Mouse (Mus musculus): Measurements from ENCODE around the gene Cdkn1c. TPM values are rescaled to one million over a fixed set of nuclear protein-coding genes. Genes with fewer than 3 reads are reported as not detected.
A peak's percentile ranks its signal among the peaks of the same experiment; 100 is the strongest.

The Cdkn1c gene
- 1,085 and 1,117 TPM in 2 replicates for polyA plus RNA-seq (2014; fragmentation: Nextera tagmentation; extraction: Ambion mirVana)

GRCm38 (mm10) chr7:143460874-143461273, at the start of gene Cdkn1c:
TSS of gene Cdkn1c (minus strand) at chr7:143461050.
- peak within 1 kb of the TSS; percentile 76 for H3K9ac ChIP-seq (replicated peaks; ENCODE audit: low read length)
- 23% methylated on average over 41 of the region's 48 CpGs for WGBS
- 0 out of 2 replicates have a peak, but pooled peaks cover 2% of the 10 kb centered on the region for H3K27me3 ChIP-seq (ENCODE audit: control insufficient read depth, insufficient read depth, low read length)
- peak within 1 kb of the TSS; percentile 65 for H3K27ac ChIP-seq (replicated peaks; ENCODE audit: low read depth, low read length)
- DNase-seq (ENCODE audit: low spot score) (peak; percentile 90), ATAC-seq (replicated peaks; ENCODE audit: insufficient number of reproducible peaks, low FRiP score, low TSS enrichment, low read depth) (peak; percentile 79)
- peaks cover 19% of the 10 kb centered on the region for H3K9me3 ChIP-seq (replicated peaks; ENCODE audit: control insufficient read depth, low read length)
- H3K4me2 ChIP-seq (ENCODE audit: low read depth, low read length): peak within 1 kb of the TSS; percentile 75
- H3K4me3 ChIP-seq (ENCODE audit: low read depth, low read length): peak within 1 kb of the TSS; percentile 67
- no peaks in the 10 kb centered on the region; the same call in 1 of the 2 replicates for H3K4me1 ChIP-seq (ENCODE audit: control insufficient read depth, insufficient read depth, low read length)
- H3K36me3 ChIP-seq (replicated peaks; ENCODE audit: control insufficient read depth, insufficient read depth, low read depth, low read length): no peaks in the 10 kb centered on the region

- no peak for DNase-seq (ENCODE audit: low spot score)
- no peak overlapping the region for H3K4me2 ChIP-seq (ENCODE audit: low read depth, low read length)
- WGBS: 75% methylated on average over 1 of the region's 1 CpGs
Observed at GRCm38 (mm10) chr7:143509566-143509965, 48.7 kb upstream of the Cdkn1c start.

GRCm38 (mm10) chr7:143506675-143507074, 45.8 kb upstream of the Cdkn1c start:
- H3K9me3 ChIP-seq (replicated peaks; ENCODE audit: control insufficient read depth, low read length): no peaks in the 10 kb centered on the region
- no peak overlapping the region for H3K4me3 ChIP-seq (ENCODE audit: low read depth, low read length)
- H3K36me3 ChIP-seq (replicated peaks; ENCODE audit: control insufficient read depth, insufficient read depth, low read depth, low read length): no peaks in the 10 kb centered on the region
- peaks cover 22% of the 10 kb centered on the region for H3K27me3 ChIP-seq (ENCODE audit: control insufficient read depth, insufficient read depth, low read length)
- 27% methylated on average over 7 of the region's 7 CpGs for WGBS
- no peak overlapping the region for H3K27ac ChIP-seq (replicated peaks; ENCODE audit: low read depth, low read length)
- H3K4me2 ChIP-seq (ENCODE audit: low read depth, low read length): no peak overlapping the region
- no peaks in the 10 kb centered on the region; the same call in 1 of the 2 replicates for H3K4me1 ChIP-seq (ENCODE audit: control insufficient read depth, insufficient read depth, low read length)
- H3K9ac ChIP-seq (replicated peaks; ENCODE audit: low read length): no peak overlapping the region
- ATAC-seq (replicated peaks; ENCODE audit: insufficient number of reproducible peaks, low FRiP score, low TSS enrichment, low read depth) (no peak), DNase-seq (ENCODE audit: low spot score) (peak; percentile 64)

More at GRCm38 (mm10) chr7:143509566-143509965, 48.7 kb upstream of the Cdkn1c start:
- Histone ChIP-seq H3K9me3 (replicated peaks; ENCODE audit: control insufficient read depth, low read length) (no peaks in the 10 kb centered on the region), H3K9ac (replicated peaks; ENCODE audit: low read length) (no peak overlapping the region), H3K27ac (replicated peaks; ENCODE audit: low read depth, low read length) (no peak overlapping the region), H3K4me1 (ENCODE audit: control insufficient read depth, insufficient read depth, low read length) (no peaks in the 10 kb centered on the region), H3K4me3 (ENCODE audit: low read depth, low read length) (no peak overlapping the region), H3K27me3 (ENCODE audit: control insufficient read depth, insufficient read depth, low read length) (no peaks in the 10 kb centered on the region), H3K36me3 (replicated peaks; ENCODE audit: control insufficient read depth, insufficient read depth, low read depth, low read length) (peaks cover 5% of the 10 kb centered on the region; the same call in 1 of the 2 replicates)
- ATAC-seq (replicated peaks; ENCODE audit: insufficient number of reproducible peaks, low FRiP score, low TSS enrichment, low read depth): no peak

GRCm38 (mm10) chr7:143506271-143506670, 45.4 kb upstream of the Cdkn1c start:
- no peak for ATAC-seq (replicated peaks; ENCODE audit: insufficient number of reproducible peaks, low FRiP score, low TSS enrichment, low read depth)
- WGBS: 70% methylated on average over 7 of the region's 7 CpGs

GRCm38 (mm10) chr7:143505823-143506222, 45.0 kb upstream of the Cdkn1c start:
- no peak overlapping the region for H3K27ac ChIP-seq (replicated peaks; ENCODE audit: low read depth, low read length)
- no peak for ATAC-seq (replicated peaks; ENCODE audit: insufficient number of reproducible peaks, low FRiP score, low TSS enrichment, low read depth)
- no peaks in the 10 kb centered on the region for H3K36me3 ChIP-seq (replicated peaks; ENCODE audit: control insufficient read depth, insufficient read depth, low read depth, low read length)
- 29% methylated on average over 11 of the region's 11 CpGs for WGBS
- no peaks in the 10 kb centered on the region for H3K9me3 ChIP-seq (replicated peaks; ENCODE audit: control insufficient read depth, low read length)
- H3K27me3 ChIP-seq (ENCODE audit: control insufficient read depth, insufficient read depth, low read length): peaks cover 29% of the 10 kb centered on the region
- H3K9ac ChIP-seq (replicated peaks; ENCODE audit: low read length): no peak overlapping the region
- no peak overlapping the region for H3K4me2 ChIP-seq (ENCODE audit: low read depth, low read length)
- no peak overlapping the region for H3K4me3 ChIP-seq (ENCODE audit: low read depth, low read length)
- no peaks in the 10 kb centered on the region; the same call in 1 of the 2 replicates for H3K4me1 ChIP-seq (ENCODE audit: control insufficient read depth, insufficient read depth, low read length)
- peak; percentile 75 for DNase-seq (ENCODE audit: low spot score)

More at GRCm38 (mm10) chr7:143506271-143506670, 45.4 kb upstream of the Cdkn1c start:
- no peak overlapping the region for H3K9ac ChIP-seq (replicated peaks; ENCODE audit: low read length)
- no peaks in the 10 kb centered on the region for H3K9me3 ChIP-seq (replicated peaks; ENCODE audit: control insufficient read depth, low read length)
- H3K27me3 ChIP-seq (ENCODE audit: control insufficient read depth, insufficient read depth, low read length): peaks cover 26% of the 10 kb centered on the region
- H3K4me1 ChIP-seq (ENCODE audit: control insufficient read depth, insufficient read depth, low read length): no peaks in the 10 kb centered on the region; the same call in 1 of the 2 replicates
- DNase-seq (ENCODE audit: low spot score): no peak
- no peak overlapping the region for H3K27ac ChIP-seq (replicated peaks; ENCODE audit: low read depth, low read length)
- no peak overlapping the region for H3K4me2 ChIP-seq (ENCODE audit: low read depth, low read length)
- no peaks in the 10 kb centered on the region for H3K36me3 ChIP-seq (replicated peaks; ENCODE audit: control insufficient read depth, insufficient read depth, low read depth, low read length)
- H3K4me3 ChIP-seq (ENCODE audit: low read depth, low read length): no peak overlapping the region

- no peak for DNase-seq (ENCODE audit: low spot score)
- H3K27me3 ChIP-seq (ENCODE audit: control insufficient read depth, insufficient read depth, low read length): peaks cover 33% of the 10 kb centered on the region
- H3K4me2 ChIP-seq (ENCODE audit: low read depth, low read length): no peak overlapping the region
- no peaks in the 10 kb centered on the region for H3K9me3 ChIP-seq (replicated peaks; ENCODE audit: control insufficient read depth, low read length)
- no peak overlapping the region for H3K4me3 ChIP-seq (ENCODE audit: low read depth, low read length)
- H3K9ac ChIP-seq (replicated peaks; ENCODE audit: low read length): no peak overlapping the region
- no peaks in the 10 kb centered on the region; the same call in 1 of the 2 replicates for H3K4me1 ChIP-seq (ENCODE audit: control insufficient read depth, insufficient read depth, low read length)
- H3K27ac ChIP-seq (replicated peaks; ENCODE audit: low read depth, low read length): no peak overlapping the region
- H3K36me3 ChIP-seq (replicated peaks; ENCODE audit: control insufficient read depth, insufficient read depth, low read depth, low read length): no peaks in the 10 kb centered on the region
- WGBS: 86% methylated on average over 2 of the region's 2 CpGs
- ATAC-seq (replicated peaks; ENCODE audit: insufficient number of reproducible peaks, low FRiP score, low TSS enrichment, low read depth): no peak
Observed at GRCm38 (mm10) chr7:143505411-143505810, 44.6 kb upstream of the Cdkn1c start.

GRCm38 (mm10) chr7:143503926-143504325, 43.1 kb upstream of the Cdkn1c start:
- no peaks in the 10 kb centered on the region for H3K9me3 ChIP-seq (replicated peaks; ENCODE audit: control insufficient read depth, low read length)
- H3K9ac ChIP-seq (replicated peaks; ENCODE audit: low read length): no peak overlapping the region
- 76% methylated on average over 6 of the region's 6 CpGs for WGBS
- H3K4me2 ChIP-seq (ENCODE audit: low read depth, low read length): no peak overlapping the region
- H3K4me3 ChIP-seq (ENCODE audit: low read depth, low read length): no peak overlapping the region
- H3K36me3 ChIP-seq (replicated peaks; ENCODE audit: control insufficient read depth, insufficient read depth, low read depth, low read length): no peaks in the 10 kb centered on the region
- H3K4me1 ChIP-seq (ENCODE audit: control insufficient read depth, insufficient read depth, low read length): no peaks in the 10 kb centered on the region; the same call in 1 of the 2 replicates
- no peak overlapping the region for H3K27ac ChIP-seq (replicated peaks; ENCODE audit: low read depth, low read length)
- ATAC-seq (replicated peaks; ENCODE audit: insufficient number of reproducible peaks, low FRiP score, low TSS enrichment, low read depth) (no peak), DNase-seq (ENCODE audit: low spot score) (no peak)
- H3K27me3 ChIP-seq (ENCODE audit: control insufficient read depth, insufficient read depth, low read length): peaks cover 34% of the 10 kb centered on the region

GRCm38 (mm10) chr7:143502418-143503200, 41.8 kb upstream of the Cdkn1c start, which contains the start of gene Phlda2:
TSS of gene Phlda2 (minus strand) at chr7:143503150.
- no peak within 1 kb of the TSS for H3K27ac ChIP-seq (replicated peaks; ENCODE audit: low read depth, low read length)
- H3K9ac ChIP-seq (replicated peaks; ENCODE audit: low read length): peak within 1 kb of the TSS; percentile 14; the same call in 1 of the 2 replicates
- H3K4me2 ChIP-seq (ENCODE audit: low read depth, low read length): peak within 1 kb of the TSS; percentile 52
- H3K9me3 ChIP-seq (replicated peaks; ENCODE audit: control insufficient read depth, low read length): no peaks in the 10 kb centered on the region
- 4% methylated on average over 51 of the region's 51 CpGs for WGBS
- H3K27me3 ChIP-seq (ENCODE audit: control insufficient read depth, insufficient read depth, low read length): peaks cover 34% of the 10 kb centered on the region
- no peaks in the 10 kb centered on the region; the same call in 1 of the 2 replicates for H3K4me1 ChIP-seq (ENCODE audit: control insufficient read depth, insufficient read depth, low read length)
- H3K4me3 ChIP-seq (ENCODE audit: low read depth, low read length): peak within 1 kb of the TSS; percentile 37
- DNase-seq (ENCODE audit: low spot score) (peak; percentile 43), ATAC-seq (replicated peaks; ENCODE audit: insufficient number of reproducible peaks, low FRiP score, low TSS enrichment, low read depth) (no peak)
- H3K36me3 ChIP-seq (replicated peaks; ENCODE audit: control insufficient read depth, insufficient read depth, low read depth, low read length): no peaks in the 10 kb centered on the region

Measured in embryonic facial prominence, embryonic 11.5 days (tissue).